Mouse (Mus musculus) embryonic facial prominence, embryonic 14.5 days (tissue): ENCODE measurements at regions not wholly inside any gene's neighbourhood (a gene's known extent, or its start where the extent isn't known, plus 50 kb on each side); places are given as distances from the start of the nearest gene placed in this dataset.

ENCODE experiments used
- ATAC-seq: fragments of 200-750 bp; cut with Nextera tagmentation; 2 replicates; pipeline ENCODE4 v1.8.0; 2017; ENCODE audit warnings: low read depth, moderate number of reproducible peaks, moderate TSS enrichment
- DNase-seq: peaks from one replicate; pipeline ENCODE4 v3.0.0-alpha.2; 2015; ENCODE audit warnings: low spot score
- H3K27ac ChIP-seq: fragments of 300-500 bp; sonication (generic); replicated peaks from 2 replicates; pipeline ENCODE4 v1.5.1; 2014; ENCODE audit warnings: low read depth, mild to moderate bottlenecking, low read length, moderate library complexity
- H3K27me3 ChIP-seq: fragments of 300-500 bp; sonication (generic); replicated peaks from 2 replicates; pipeline ENCODE4 v1.6.1; 2014; ENCODE audit warnings: low read length; ENCODE audit not compliant: control insufficient read depth, insufficient read depth
- H3K36me3 ChIP-seq: fragments of 300-500 bp; sonication (generic); 2 replicates; pipeline ENCODE4 v1.6.1; 2014; ENCODE audit warnings: low read length, mixed read lengths; ENCODE audit not compliant: control insufficient read depth, insufficient read depth
- H3K4me1 ChIP-seq: fragments of 300-500 bp; sonication (generic); 2 replicates; pipeline ENCODE4 v1.6.1; 2014; ENCODE audit warnings: antibody characterized with exemption, low read length; ENCODE audit not compliant: control insufficient read depth, insufficient read depth
- H3K4me2 ChIP-seq: fragments of 300-500 bp; sonication (generic); 2 replicates; pipeline ENCODE4 v1.6.1; 2014; ENCODE audit warnings: low read depth, mild to moderate bottlenecking, low read length, moderate library complexity, mixed read lengths
- H3K4me3 ChIP-seq: fragments of 300-500 bp; sonication (generic); 2 replicates; pipeline ENCODE4 v1.5.1; 2014; ENCODE audit warnings: low read depth, mild to moderate bottlenecking, low read length
- H3K9ac ChIP-seq: fragments of 300-500 bp; sonication (generic); 2 replicates; pipeline ENCODE4 v1.6.1; 2014; ENCODE audit warnings: low read depth, mild to moderate bottlenecking, low read length, moderate library complexity, mixed read lengths
- H3K9me3 ChIP-seq: fragments of 300-500 bp; sonication (generic); 2 replicates; pipeline ENCODE4 v1.6.1; 2016; ENCODE audit warnings: low read length; ENCODE audit not compliant: control insufficient read depth
- WGBS: fragments of 180-500 bp; shearing (Covaris S2); extraction: QIAGEN DNeasy Blood & Tissue Kit; methylation state at CpG from one replicate; pipeline ENCODE4 v1.1.7; 2014; 5-methylcytosine and 5-hydroxymethylcytosine counted together

DNA sequence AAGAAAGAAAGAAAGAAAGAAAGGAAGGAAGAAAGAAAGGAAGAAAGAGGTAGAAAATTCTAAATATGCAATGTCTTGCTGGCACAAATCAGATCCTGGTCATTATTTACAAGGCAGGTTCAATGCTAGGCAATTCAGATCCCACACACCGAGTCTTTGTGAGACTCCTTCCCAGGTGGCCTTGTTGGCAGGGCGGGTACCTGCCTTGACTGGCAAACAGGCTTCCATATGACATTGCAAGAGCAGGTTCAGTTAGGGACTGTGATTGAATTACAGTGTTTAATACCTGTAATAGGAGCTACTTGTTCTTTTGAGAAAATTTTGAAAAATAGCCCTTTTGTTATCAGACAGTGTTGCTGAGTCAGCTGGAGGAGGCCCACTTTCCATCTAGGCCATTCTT, 436.0 kb upstream of the Mctp2 start:
- 63% methylated on average over 2 of the region's 2 CpGs for WGBS

DNA sequence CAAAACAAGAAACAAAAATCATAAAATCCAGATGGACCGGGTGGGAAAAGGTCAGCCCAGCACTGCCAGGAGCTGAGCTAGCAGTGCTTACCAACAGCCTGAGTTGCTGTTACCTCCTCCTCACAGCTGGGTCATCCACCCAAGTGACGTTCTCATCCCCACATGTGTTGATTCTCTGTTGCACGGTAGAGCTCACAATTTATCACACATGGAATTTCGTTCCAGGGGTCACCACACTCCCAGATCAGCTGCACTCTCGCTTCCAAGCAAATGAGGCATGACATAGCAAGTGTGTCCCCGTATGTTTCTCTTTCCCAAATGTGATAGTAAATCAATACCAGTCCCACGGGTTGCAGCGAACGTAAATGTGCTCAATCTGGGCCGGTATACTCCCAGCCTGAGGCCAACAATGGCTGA, 445.1 kb upstream of the Mctp2 start:
- no peak overlapping the region for H3K9ac ChIP-seq
- 23% methylated on average over 10 of the region's 10 CpGs for WGBS
- no peak overlapping the region for H3K4me2 ChIP-seq
- H3K27ac ChIP-seq = no peak overlapping the region
- ATAC-seq = no peak; the same call in 1 of the 2 replicates
- no peaks in the 10 kb centered on the region for H3K9me3 ChIP-seq
- no peaks in the 10 kb centered on the region for H3K27me3 ChIP-seq
- peaks cover 4% of the 10 kb centered on the region; the same call in 1 of the 2 replicates for H3K4me1 ChIP-seq
- H3K36me3 ChIP-seq = no peaks in the 10 kb centered on the region
- peak; percentile 58 for DNase-seq
- no peak overlapping the region for H3K4me3 ChIP-seq

More for the DNA sequence above, 436.0 kb upstream of the Mctp2 start:
- Histone ChIP-seq H3K27ac (no peak overlapping the region), H3K4me2 (no peak overlapping the region), H3K4me3 (no peak overlapping the region), H3K9ac (no peak overlapping the region), H3K4me1 (peaks cover 4% of the 10 kb centered on the region), H3K9me3 (no peaks in the 10 kb centered on the region), H3K36me3 (no peaks in the 10 kb centered on the region), H3K27me3 (no peaks in the 10 kb centered on the region)
- ATAC-seq (peak; percentile 88; the same call in 1 of the 2 replicates), DNase-seq (peak; percentile 67)

DNA sequence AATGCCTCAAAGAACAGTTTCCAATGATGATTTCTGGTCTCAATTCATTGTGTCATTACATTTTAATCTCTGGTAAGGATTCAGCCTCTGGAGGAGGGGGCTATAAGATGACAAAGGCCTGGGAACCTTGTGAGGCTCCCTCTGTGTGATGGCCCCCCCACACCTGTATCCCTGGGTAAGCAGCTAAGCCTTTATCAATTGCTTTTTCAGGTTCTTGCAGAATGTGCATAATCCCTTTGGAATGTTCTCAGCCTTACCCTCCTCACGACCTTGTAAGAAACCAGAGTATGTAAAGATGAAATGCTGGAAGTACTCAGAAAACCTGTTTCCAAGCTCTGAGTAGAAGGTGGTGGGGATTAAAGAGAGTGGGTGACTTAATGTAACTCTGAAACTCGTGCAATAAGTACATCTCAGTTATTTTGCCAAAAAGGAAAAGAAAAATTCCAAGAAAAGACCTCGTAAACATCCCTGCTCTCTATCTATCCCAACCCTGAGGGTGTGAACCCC, 446.7 kb upstream of the Mctp2 start:
- DNase-seq (peak; percentile 43), ATAC-seq (peak; percentile 78)
- no peak overlapping the region for H3K4me3 ChIP-seq
- H3K27me3 ChIP-seq = no peaks in the 10 kb centered on the region
- H3K9ac ChIP-seq = no peak overlapping the region
- H3K4me1 ChIP-seq = peaks cover 4% of the 10 kb centered on the region; the same call in 1 of the 2 replicates
- no peaks in the 10 kb centered on the region for H3K9me3 ChIP-seq
- no peak overlapping the region for H3K4me2 ChIP-seq
- H3K27ac ChIP-seq = no peak overlapping the region
- 48% methylated on average over 3 of the region's 3 CpGs for WGBS
- H3K36me3 ChIP-seq = no peaks in the 10 kb centered on the region

DNA sequence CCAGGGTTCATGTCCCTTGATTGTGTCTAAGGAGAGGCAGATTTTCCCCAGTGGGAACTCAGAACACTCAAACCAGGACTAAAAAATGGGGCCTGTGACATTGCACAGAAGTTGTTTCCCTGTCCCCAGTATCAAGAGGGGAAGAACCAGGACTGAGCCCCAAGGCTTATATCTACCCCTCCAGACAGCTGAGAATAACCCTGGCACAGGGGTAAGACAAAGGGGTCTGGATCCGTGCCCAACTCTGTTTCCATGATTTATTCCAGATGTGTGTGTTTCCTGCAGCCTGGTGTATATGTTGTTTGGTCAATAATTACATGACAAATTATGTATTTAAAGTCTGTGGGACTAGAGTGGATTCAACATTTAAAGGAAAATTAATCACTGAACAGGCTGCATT, 456.3 kb upstream of the Mctp2 start:
- Histone ChIP-seq H3K9me3 (no peaks in the 10 kb centered on the region), H3K27me3 (no peaks in the 10 kb centered on the region), H3K4me1 (peaks cover 5% of the 10 kb centered on the region), H3K4me3 (no peak overlapping the region), H3K9ac (no peak overlapping the region), H3K27ac (no peak overlapping the region), H3K36me3 (no peaks in the 10 kb centered on the region), H3K4me2 (no peak overlapping the region)
- WGBS = 25% methylated on average over 1 of the region's 1 CpGs
- no peak for ATAC-seq
- DNase-seq = peak; percentile 57

DNA sequence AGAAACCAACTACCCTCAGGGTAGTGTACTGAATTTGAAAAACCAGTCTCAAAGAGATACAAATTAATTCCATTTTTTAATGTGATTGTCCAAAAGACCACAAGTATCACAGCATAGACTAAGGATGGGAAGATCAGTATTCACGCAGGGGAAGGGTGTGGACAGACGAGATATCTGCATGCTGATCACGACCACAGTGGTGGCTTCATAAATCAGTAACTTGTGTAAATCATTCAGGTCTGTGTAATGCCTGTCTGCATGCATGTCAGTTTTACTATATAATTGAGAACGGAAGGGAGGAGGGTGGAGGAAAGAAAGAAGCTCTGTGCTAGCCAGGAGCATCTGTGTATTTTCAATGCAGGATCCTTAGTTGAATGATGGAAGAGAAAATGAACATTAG, 462.3 kb upstream of the Mctp2 start:
- 75% methylated on average over 4 of the region's 4 CpGs for WGBS
- no peak overlapping the region for H3K4me3 ChIP-seq
- ATAC-seq = no peak
- no peak for DNase-seq
- H3K4me2 ChIP-seq = no peak overlapping the region
- no peaks in the 10 kb centered on the region for H3K36me3 ChIP-seq
- no peaks in the 10 kb centered on the region for H3K4me1 ChIP-seq
- no peak overlapping the region for H3K9ac ChIP-seq
- no peaks in the 10 kb centered on the region for H3K27me3 ChIP-seq
- H3K27ac ChIP-seq = no peak overlapping the region
- no peaks in the 10 kb centered on the region for H3K9me3 ChIP-seq

DNA sequence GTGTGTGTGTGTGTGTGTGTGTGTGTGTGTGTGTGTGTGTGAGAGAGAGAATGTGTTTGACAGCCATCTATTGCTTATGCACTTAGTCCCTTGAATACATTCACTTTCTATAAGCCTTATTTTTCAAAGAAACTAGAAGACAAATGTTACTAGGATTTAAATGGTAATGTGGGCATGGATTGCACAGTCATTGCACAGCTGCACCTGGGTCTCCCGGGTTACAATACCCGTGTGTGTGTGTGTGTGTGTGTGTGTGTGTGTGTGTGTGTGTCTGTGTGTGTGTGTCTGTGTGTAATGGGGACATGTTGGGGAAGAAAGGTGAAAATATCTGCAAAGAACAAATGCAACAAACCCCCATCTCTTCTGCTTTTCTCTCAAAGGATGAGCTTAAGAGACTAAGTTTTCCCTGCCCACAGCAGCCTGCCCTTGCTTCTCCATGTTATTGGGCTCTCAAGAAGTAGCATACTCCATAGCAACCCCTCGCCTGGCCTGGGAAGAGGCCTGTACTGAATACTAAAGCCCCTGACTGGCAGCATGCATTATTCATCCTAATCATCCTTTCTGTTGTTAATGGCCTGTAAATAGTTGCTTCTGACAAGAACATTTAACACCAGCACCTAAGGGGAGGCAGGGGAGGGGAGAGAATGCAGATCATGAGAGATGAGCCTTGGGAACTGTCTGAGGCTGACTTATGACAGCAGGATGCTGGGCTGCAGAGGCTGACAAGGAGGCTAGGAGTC, 467.8 kb upstream of the Mctp2 start:
- Histone ChIP-seq H3K4me2 (no peak overlapping the region), H3K4me3 (no peak overlapping the region), H3K9me3 (no peaks in the 10 kb centered on the region), H3K9ac (no peak overlapping the region), H3K27ac (no peak overlapping the region), H3K4me1 (no peaks in the 10 kb centered on the region), H3K36me3 (no peaks in the 10 kb centered on the region), H3K27me3 (no peaks in the 10 kb centered on the region)
- 50% methylated on average over 3 of the region's 3 CpGs for WGBS
- ATAC-seq = no peak
- no peak for DNase-seq

DNA sequence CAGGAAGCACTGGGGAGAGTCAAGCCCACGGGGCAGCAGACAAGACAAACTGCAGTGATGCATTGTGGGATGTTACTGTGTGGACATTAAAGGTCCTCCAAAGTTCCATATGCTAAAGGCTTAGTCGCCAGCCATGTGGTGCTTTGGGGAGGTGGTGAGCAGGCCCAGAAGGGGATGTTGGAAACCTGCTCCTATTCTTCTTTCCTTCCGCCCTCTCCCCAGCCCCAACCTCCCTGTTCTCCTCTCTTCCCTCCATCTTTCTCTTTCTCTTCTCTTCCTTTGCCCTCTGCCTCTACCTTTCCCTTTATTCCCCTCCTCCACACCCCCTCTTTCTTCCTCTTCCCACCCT, 468.3 kb upstream of the Mctp2 start:
- Histone ChIP-seq H3K4me3 (no peak overlapping the region), H3K36me3 (no peaks in the 10 kb centered on the region), H3K9me3 (no peaks in the 10 kb centered on the region), H3K9ac (no peak overlapping the region), H3K4me2 (no peak overlapping the region), H3K27ac (no peak overlapping the region), H3K27me3 (no peaks in the 10 kb centered on the region), H3K4me1 (no peaks in the 10 kb centered on the region)
- ATAC-seq (no peak), DNase-seq (no peak)
- 67% methylated on average over 2 of the region's 3 CpGs for WGBS

DNA sequence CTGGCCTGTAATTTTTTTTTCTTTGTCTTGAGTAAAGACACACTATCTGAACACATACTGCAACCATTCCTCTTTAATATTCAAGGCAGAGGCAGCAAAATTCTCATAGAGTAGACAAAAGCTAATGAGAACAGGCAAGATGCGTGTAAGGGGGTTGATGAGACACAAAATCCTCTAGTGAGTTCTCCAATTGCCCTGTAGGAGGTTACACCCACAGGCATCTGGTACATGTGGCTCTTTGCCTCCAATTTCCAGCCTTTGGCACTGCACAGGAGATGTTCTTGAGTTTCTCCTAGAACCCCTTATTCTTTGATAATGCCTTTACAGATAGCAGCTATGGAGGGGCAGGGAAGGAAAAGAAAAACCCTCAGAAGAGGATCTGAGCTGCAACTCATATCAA, 480.9 kb upstream of the Mctp2 start:
- ATAC-seq = no peak
- no peaks in the 10 kb centered on the region for H3K27me3 ChIP-seq
- WGBS = 50% methylated on average over 1 of the region's 1 CpGs

DNA sequence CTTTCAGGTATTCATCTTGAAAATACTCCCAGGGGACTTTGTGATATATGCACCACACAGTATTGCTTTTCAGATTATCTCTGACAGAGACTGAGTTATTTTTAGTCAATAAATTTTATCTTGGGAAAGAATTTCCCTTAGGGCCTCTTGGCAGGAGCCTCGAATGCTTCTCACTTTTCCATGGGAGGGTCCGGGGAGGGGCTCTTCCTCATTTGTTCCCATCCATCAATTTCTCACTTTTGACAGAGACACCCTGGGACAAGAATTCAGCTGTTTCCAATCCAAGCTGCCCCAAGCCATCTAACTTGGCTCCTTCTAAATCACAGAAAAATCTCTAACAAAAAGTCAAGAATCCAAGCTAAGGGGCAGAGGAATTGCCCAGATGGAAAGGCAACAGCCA, 481.9 kb upstream of the Mctp2 start:
- no peak overlapping the region for H3K4me2 ChIP-seq

More for the DNA sequence above, 480.9 kb upstream of the Mctp2 start:
- Histone ChIP-seq H3K9ac (no peak overlapping the region), H3K4me3 (no peak overlapping the region), H3K9me3 (no peaks in the 10 kb centered on the region), H3K27ac (no peak overlapping the region), H3K36me3 (no peaks in the 10 kb centered on the region), H3K4me1 (no peaks in the 10 kb centered on the region), H3K4me2 (no peak overlapping the region)
- no peak for DNase-seq

More for the DNA sequence above, 481.9 kb upstream of the Mctp2 start:
- 26% methylated on average over 2 of the region's 2 CpGs for WGBS
- Histone ChIP-seq H3K36me3 (no peaks in the 10 kb centered on the region), H3K4me1 (no peaks in the 10 kb centered on the region), H3K9me3 (no peaks in the 10 kb centered on the region), H3K4me3 (no peak overlapping the region), H3K9ac (no peak overlapping the region), H3K27ac (no peak overlapping the region), H3K27me3 (no peaks in the 10 kb centered on the region)
- DNase-seq (peak; percentile 78), ATAC-seq (peak; percentile 33; the same call in 1 of the 2 replicates)
